Mouse (Mus musculus) C2C12 (cell line): Measurements from ENCODE around the gene Setmar.

Source experiments
- CEBPB ChIP-seq: IDR thresholded peaks from one replicate; pipeline ENCODE4 v1.6.1; 2011; ENCODE audit warnings: low read depth, mild to moderate bottlenecking, control low read depth, moderate library complexity
- CTCF ChIP-seq: IDR thresholded peaks from one replicate; pipeline ENCODE4 v1.5.1; 2011; ENCODE audit not compliant: control insufficient read depth, insufficient read depth, insufficient read length
- FOSL1 ChIP-seq: IDR thresholded peaks from one replicate; pipeline ENCODE4 v1.8.0; 2011; ENCODE audit warnings: mild to moderate bottlenecking, low read length; ENCODE audit not compliant: poor library complexity, insufficient read depth, severe bottlenecking
- MAX ChIP-seq: IDR thresholded peaks from one replicate; pipeline ENCODE4 v1.6.1; 2011; ENCODE audit warnings: mild to moderate bottlenecking, control low read depth
- MYOD1 ChIP-seq: IDR thresholded peaks from one replicate; pipeline ENCODE4 v1.6.1; 2011; ENCODE audit warnings: low read depth; ENCODE audit not compliant: control insufficient read depth, insufficient read length
- USF1 ChIP-seq: IDR thresholded peaks from one replicate; pipeline ENCODE4 v1.6.1; 2011; ENCODE audit warnings: low read depth, mild to moderate bottlenecking, control low read depth, moderate library complexity

DNA sequence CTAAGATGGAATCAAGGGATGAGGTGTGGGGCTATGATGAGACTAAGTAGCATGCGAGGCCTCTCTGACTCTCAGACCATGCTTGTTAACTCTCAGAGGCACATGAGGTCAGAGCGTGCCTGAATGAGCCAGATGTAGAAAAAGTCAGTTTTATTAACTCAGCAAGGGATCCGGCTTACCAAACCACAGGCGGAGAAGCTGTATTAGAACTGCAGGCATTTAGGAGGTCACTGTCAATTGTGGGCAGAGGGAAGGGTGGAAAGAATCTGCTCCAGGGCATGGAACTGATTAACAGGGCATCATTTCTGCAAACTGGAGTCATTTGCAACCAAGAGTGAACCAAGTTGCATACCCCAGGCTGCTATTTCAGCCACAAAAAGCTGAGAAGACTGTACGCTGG lies 30.6 kb downstream of the Setmar start:
- TF ChIP-seq CTCF (no peak), MAX (no peak), CEBPB (no peak), USF1 (no peak), FOSL1 (no peak), MYOD1 (no peak)
